Mouse (Mus musculus) cerebellum, adult (tissue): ENCODE data around the gene Olfr411.

Experiments
- ATAC-seq: cut with Nextera tagmentation; 2 replicates; pipeline ENCODE4 v1.9.2; 2017; ENCODE audit warnings: mild to moderate bottlenecking, moderate library complexity, mixed read lengths; ENCODE audit not compliant: insufficient number of reproducible peaks, low FRiP score, low TSS enrichment

Gene Olfr411

GRCm38 (mm10) chr11:74352550-74352949 lies at the start of gene Olfr411:
Gene Olfr411 (minus strand): TSS chr11:74352650.
- ATAC-seq: no peak

- no peak for ATAC-seq
Measured at GRCm38 (mm10) chr11:74402126-74402525, 49.7 kb upstream of the Olfr411 start.

GRCm38 (mm10) chr11:74395583-74395982 lies 43.1 kb upstream of the Olfr411 start:
- no peak for ATAC-seq

- ATAC-seq: no peak
Measured at GRCm38 (mm10) chr11:74393489-74393888, 41.0 kb upstream of the Olfr411 start.

GRCm38 (mm10) chr11:74392903-74393302 lies 40.5 kb upstream of the Olfr411 start:
- ATAC-seq: no peak

GRCm38 (mm10) chr11:74391899-74392298 lies 39.4 kb upstream of the Olfr411 start:
- ATAC-seq: no peak

GRCm38 (mm10) chr11:74387203-74387602 lies 34.8 kb upstream of the Olfr411 start:
- ATAC-seq: no peak

- ATAC-seq: no peak
Measured at GRCm38 (mm10) chr11:74385674-74386073, 33.2 kb upstream of the Olfr411 start.

GRCm38 (mm10) chr11:74379166-74379873 lies 26.9 kb upstream of the Olfr411 start:
- no peak for ATAC-seq

- ATAC-seq: no peak
Measured at GRCm38 (mm10) chr11:74376847-74377246, 24.4 kb upstream of the Olfr411 start.

GRCm38 (mm10) chr11:74371393-74372100 lies 19.1 kb upstream of the Olfr411 start:
- peak; percentile 56; the same call in 1 of the 2 replicates for ATAC-seq

GRCm38 (mm10) chr11:74361769-74362168 lies 9.3 kb upstream of the Olfr411 start, which contains the start of gene Olfr412:
Gene Olfr412 (plus strand): TSS chr11:74362069.
- no peak for ATAC-seq

- no peak for ATAC-seq
Measured at GRCm38 (mm10) chr11:74337931-74338330, 14.5 kb downstream of the Olfr411 start, which contains the start of gene Olfr410. Gene Olfr410 (minus strand): TSS chr11:74338031.

- no peak for ATAC-seq
Measured at GRCm38 (mm10) chr11:74328781-74329180, 23.7 kb downstream of the Olfr411 start.

- ATAC-seq: no peak
Measured at GRCm38 (mm10) chr11:74326044-74326443, 26.4 kb downstream of the Olfr411 start.
